Mouse (Mus musculus) liver, embryonic 14.5 days (tissue): ENCODE results near the gene Nedd1. TPM values are rescaled to one million over a fixed set of nuclear protein-coding genes. Genes with fewer than 3 reads are reported as not detected.

Experiments used
- ATAC-seq: fragments of 200-750 bp; cut with Nextera tagmentation; 2 replicates; pipeline ENCODE4 v1.8.0; 2017; ENCODE audit warnings: moderate number of reproducible peaks, mild to moderate bottlenecking, moderate library complexity; ENCODE audit not compliant: insufficient read depth
- DNase-seq, 3 experiments: peaks; one replicate each; pipeline ENCODE4 v3.0.0-alpha.2; 2012 to 2013; ENCODE audit warnings: low read depth in 3 of 3, low spot score in 3 of 3
- H3K27ac ChIP-seq: fragments of 300-500 bp; sonication (generic); 2 replicates; pipeline ENCODE4 v1.5.1; 2014; ENCODE audit warnings: moderate library complexity, mild to moderate bottlenecking, control low read depth, inconsistent platforms
- H3K27me3 ChIP-seq: fragments of 300-500 bp; sonication (generic); 2 replicates; pipeline ENCODE4 v1.6.1; 2014; ENCODE audit warnings: mild to moderate bottlenecking, low read length, moderate library complexity; ENCODE audit not compliant: control insufficient read depth, insufficient read depth
- H3K36me3 ChIP-seq: fragments of 300-500 bp; sonication (generic); replicated peaks from 2 replicates; pipeline ENCODE4 v1.6.1; 2014; ENCODE audit warnings: low read depth; ENCODE audit not compliant: control insufficient read depth, insufficient read depth
- H3K4me1 ChIP-seq, 2 experiments: fragments of 200-500 bp in 1 of 2; fragments of 300-500 bp in 1 of 2; sonication (generic) in 1 of 2; replicated peaks; 2 replicates each; pipeline ENCODE4 v1.6.1; 2012 to 2014; ENCODE audit warnings: antibody characterized with exemption in 1 of 2, inconsistent platforms in 1 of 2, low read length in 1 of 2; ENCODE audit not compliant: control insufficient read depth in 2 of 2, insufficient read depth in 2 of 2
- H3K4me2 ChIP-seq: fragments of 300-500 bp; sonication (generic); 2 replicates; pipeline ENCODE4 v1.6.1; 2014; ENCODE audit warnings: low read depth, mild to moderate bottlenecking, control low read depth, moderate library complexity
- H3K4me3 ChIP-seq, 2 experiments: fragments of 200-500 bp in 1 of 2; fragments of 300-500 bp in 1 of 2; sonication (generic) in 1 of 2; 2 replicates each; pipeline ENCODE4 v1.5.1; 2012 to 2014; ENCODE audit warnings: low read depth in 2 of 2, low read length in 2 of 2, mild to moderate bottlenecking in 2 of 2, control low read depth in 1 of 2, inconsistent platforms in 1 of 2, moderate library complexity in 1 of 2; ENCODE audit not compliant: insufficient read depth in 1 of 2
- H3K9ac ChIP-seq: fragments of 300-500 bp; sonication (generic); replicated peaks from 2 replicates; pipeline ENCODE4 v1.6.1; 2014; ENCODE audit warnings: mild to moderate bottlenecking, control low read depth, moderate library complexity
- H3K9me3 ChIP-seq: fragments of 300-500 bp; sonication (generic); 2 replicates; pipeline ENCODE4 v1.6.1; 2016; ENCODE audit warnings: low read length, mixed read lengths; ENCODE audit not compliant: control insufficient read depth
- CTCF ChIP-seq: IDR thresholded peaks from 2 replicates; pipeline ENCODE4 v1.5.1; 2016; ENCODE audit warnings: antibody characterized with exemption, low read depth, control low read depth
- EP300 ChIP-seq: IDR thresholded peaks from 2 replicates; pipeline ENCODE4 v1.6.1; 2016; ENCODE audit warnings: antibody characterized with exemption, low read depth
- polyA plus RNA-seq, 2 experiments: library from polyadenylated mRNA; depleted of rRNA in 1 of 2; stranded (reverse) in 1 of 2; unstranded in 1 of 2; fragments of >200 nt; fragmentation: Nextera tagmentation in 1 of 2; extraction: Ambion mirVana in 1 of 2; gene quantifications; 2 replicates each; pipeline versions ENCODE4 v1.2.1 to v1.2.3; 2012 to 2014

Gene Nedd1
- polyA plus RNA-seq, 2 experiments: 9.3 to 26.9 TPM

- Histone ChIP-seq H3K4me1 (no peaks in the 10 kb centered on the region), H3K4me2 (no peak overlapping the region), H3K27ac (no peak overlapping the region), H3K36me3 (no peaks in the 10 kb centered on the region), H3K27me3 (no peaks in the 10 kb centered on the region), H3K9ac (no peak overlapping the region), H3K4me3 (no peak overlapping the region), H3K9me3 (no peaks in the 10 kb centered on the region)
- DNase-seq (no peak), ATAC-seq (no peak)
- TF ChIP-seq CTCF (no peak), EP300 (no peak)
Observed at GRCm38 (mm10) chr10:92641032-92641431, 81.2 kb downstream of the Nedd1 start.
